Mouse (Mus musculus): ENCODE measurements at regions not wholly inside any gene's neighbourhood (a gene's known extent, or its start where the extent isn't known, plus 50 kb on each side); places are given as distances from the start of the nearest gene placed in this dataset.

- ChIA-PET CTCF (interaction anchor here in 1 of 4 experiments (0.7 kb wide), 2 partner anchors 333 to 753 kb away, joined by 3 to 11 read pairs; no protein-coding TSS in a partner anchor), POLR2A (interaction anchor here in 1 of 4 experiments (0.7 kb wide), 1 partner anchor 577 kb away, joined by 3 read pairs; no protein-coding TSS in a partner anchor)
These were observed 302.9 kb downstream of the Pik3r1 start for GRCm38 (mm10) chr13:101464928-101465747.

- ChIA-PET CTCF (no interaction called here), POLR2A (interaction anchor here in 1 of 4 experiments (0.6 kb wide), 1 partner anchor 12 kb away, joined by 3 read pairs; no protein-coding TSS in a partner anchor)
These were observed 311.1 kb downstream of the Pik3r1 start for GRCm38 (mm10) chr13:101456926-101457325.

- ChIA-PET POLR2A (interaction anchor here in 1 of 4 experiments (0.6 kb wide), 1 partner anchor 19 kb away, joined by 3 read pairs; no protein-coding TSS in a partner anchor), CTCF (no interaction called here)
These were observed 313.7 kb downstream of the Pik3r1 start for GRCm38 (mm10) chr13:101454276-101454675.

- ChIA-PET CTCF (no interaction called here), POLR2A (interaction anchor here in 1 of 4 experiments (1.2 to 1.4 kb wide), 2 partner anchors 9 to 11 kb away, joined by 3 read pairs; no protein-coding TSS in a partner anchor)
These were observed 317.5 kb downstream of the Pik3r1 start for GRCm38 (mm10) chr13:101450501-101450900.

- CTCF ChIA-PET, result no interaction called here
- POLR2A ChIA-PET, result interaction anchor here in 3 of 4 experiments (0.7 to 1.2 kb wide), 4 partner anchors 12 to 431 kb away, joined by 3 read pairs; no protein-coding TSS in a partner anchor
These were observed 328.5 kb downstream of the Pik3r1 start for GRCm38 (mm10) chr13:101439517-101439916.

GRCm38 (mm10) chr13:101439041-101439440, 329.0 kb downstream of the Pik3r1 start:
- ChIA-PET CTCF (interaction anchor here in 1 of 4 experiments (0.6 kb wide), 1 partner anchor 541 kb away, joined by 3 read pairs; no protein-coding TSS in a partner anchor), POLR2A (interaction anchor here in 2 of 4 experiments (0.6 to 1.2 kb wide), 4 partner anchors 12 to 1818 kb away, joined by 3 read pairs; no protein-coding TSS in a partner anchor)

GRCm38 (mm10) chr13:101433162-101433561, 334.9 kb downstream of the Pik3r1 start:
- POLR2A ChIA-PET, result no interaction called here
- CTCF ChIA-PET, result no interaction called here

- ChIA-PET POLR2A (interaction anchor here in 2 of 4 experiments (0.7 to 0.8 kb wide), 4 partner anchors 70 to 887 kb away, joined by 3 to 4 read pairs (median 3); no protein-coding TSS in a partner anchor), CTCF (interaction anchor here in 2 of 4 experiments (0.7 kb wide), 2 partner anchors 169 to 486 kb away, joined by 3 read pairs; no protein-coding TSS in a partner anchor)
These were observed 340.4 kb downstream of the Pik3r1 start for GRCm38 (mm10) chr13:101427426-101428221.

GRCm38 (mm10) chr13:101426461-101426860, 341.6 kb downstream of the Pik3r1 start:
- POLR2A ChIA-PET, result interaction anchor here in 1 of 4 experiments (1.7 kb wide), 1 partner anchor 13 kb away, joined by 3 read pairs; no protein-coding TSS in a partner anchor
- CTCF ChIA-PET, result interaction anchor here in 1 of 4 experiments (0.6 kb wide), 1 partner anchor 572 kb away, joined by 4 read pairs; no protein-coding TSS in a partner anchor

- CTCF ChIA-PET, result no interaction called here
- POLR2A ChIA-PET, result no interaction called here
These were observed 345.9 kb downstream of the Pik3r1 start for GRCm38 (mm10) chr13:101422082-101422481.

- POLR2A ChIA-PET, result no interaction called here
- CTCF ChIA-PET, result no interaction called here
These were observed 348.5 kb downstream of the Pik3r1 start for GRCm38 (mm10) chr13:101419457-101420025.

GRCm38 (mm10) chr13:101418272-101418671, 349.7 kb downstream of the Pik3r1 start:
- POLR2A ChIA-PET, result no interaction called here

GRCm38 (mm10) chr13:101408885-101409284, 359.1 kb downstream of the Pik3r1 start:
- ChIA-PET POLR2A (interaction anchor here in 1 of 4 experiments (0.7 kb wide), 1 partner anchor 315 kb away, joined by 3 read pairs; no protein-coding TSS in a partner anchor), CTCF (interaction anchor here in 1 of 4 experiments (0.5 kb wide), 1 partner anchor 34 kb away, joined by 3 read pairs; no protein-coding TSS in a partner anchor)

More at GRCm38 (mm10) chr13:101418272-101418671, 349.7 kb downstream of the Pik3r1 start:
- CTCF ChIA-PET, result no interaction called here

- CTCF ChIA-PET, result interaction anchor here in 1 of 4 experiments (0.6 kb wide), 1 partner anchor 329 kb away, joined by 4 read pairs; no protein-coding TSS in a partner anchor
- POLR2A ChIA-PET, result no interaction called here
These were observed 360.4 kb downstream of the Pik3r1 start for GRCm38 (mm10) chr13:101407633-101408032.

- ChIA-PET POLR2A (no interaction called here), CTCF (no interaction called here)
These were observed 394.3 kb downstream of the Pik3r1 start for GRCm38 (mm10) chr13:101373581-101374189.

- POLR2A ChIA-PET, result no interaction called here
- CTCF ChIA-PET, result no interaction called here
These were observed 396.1 kb downstream of the Pik3r1 start for GRCm38 (mm10) chr13:101371906-101372305.

- ChIA-PET POLR2A (interaction anchor here in 1 of 4 experiments (1.3 kb wide), 1 partner anchor 10 kb away, joined by 3 read pairs; no protein-coding TSS in a partner anchor), CTCF (no interaction called here)
These were observed 399.8 kb downstream of the Pik3r1 start for GRCm38 (mm10) chr13:101368170-101368569.

- ChIA-PET CTCF (no interaction called here), POLR2A (no interaction called here)
These were observed 412.7 kb downstream of the Pik3r1 start for GRCm38 (mm10) chr13:101355363-101355762.
